ENCODE assay signal across 1 mouse cellular context in the genomic region with DNA sequence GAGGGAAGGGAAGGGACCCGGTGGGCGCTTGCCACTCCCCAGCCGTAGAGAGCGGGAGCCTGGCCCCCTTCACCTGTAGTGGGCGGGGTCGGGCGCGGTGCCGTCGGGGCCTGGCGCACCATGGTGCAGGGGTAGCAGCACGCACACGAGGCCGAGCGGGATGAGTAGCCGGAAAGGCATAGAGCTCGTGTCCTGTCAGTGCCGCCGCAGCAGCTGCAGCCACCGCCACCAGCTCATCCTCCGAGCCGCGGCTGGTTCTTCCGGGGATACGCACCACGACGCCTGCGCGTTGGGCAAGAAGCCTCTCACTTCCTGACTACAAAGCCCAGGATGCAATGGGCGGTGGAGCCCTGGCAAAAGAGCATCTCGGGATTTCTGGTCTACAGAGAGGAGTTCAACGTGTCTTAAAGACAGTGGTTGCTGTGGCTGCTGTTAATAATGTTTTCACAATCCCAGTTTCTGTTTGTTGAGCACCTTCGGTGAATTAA.
A peak's percentile ranks its signal among the peaks of the same experiment; 100 is the strongest.
TF ChIP-seq lines count a peak whose summit lies in the region.

TSS of gene Edem2 (minus strand) at position 318 of the 488 bp plus-strand sequence.

TF ChIP-seq in MEL, 35 proteins besides CTCF, POLR2A, EP300 and RAD21 (continued from another document):
- TF ChIP-seq JUND (IDR thresholded peaks at IDR 0.05; ENCODE audit: low read depth, low read length) (no peak), ELF1 (IDR thresholded peaks at IDR 0.05; ENCODE audit: low read depth, low read length) (peak; percentile 100), TCF12 (IDR thresholded peaks at IDR 0.05; ENCODE audit: low read depth, low read length) (peak; percentile 58), ZMIZ1 (IDR thresholded peaks at IDR 0.05; ENCODE audit: low read depth, low read length) (peak; percentile 95), MAX (IDR thresholded peaks at IDR 0.05; ENCODE audit: low read length) (peak; percentile 60), UBTF (IDR thresholded peaks at IDR 0.05; ENCODE audit: borderline replicate concordance, insufficient read depth, low read depth, low read length) (no peak), MEF2A (IDR thresholded peaks at IDR 0.05; ENCODE audit: extremely low read depth, insufficient replicate concordance, low read depth, low read length, poor library complexity, severe bottlenecking) (no peak), E2F4 (IDR thresholded peaks at IDR 0.05; ENCODE audit: borderline replicate concordance, low read depth, low read length) (no peak), ETS1 (IDR thresholded peaks at IDR 0.05; ENCODE audit: low read depth, low read length) (no peak)
